Mouse (Mus musculus) kidney, embryonic 15.5 days (tissue): ENCODE results near the gene Fbxw10. TPM values are rescaled to one million over a fixed set of nuclear protein-coding genes. Genes with fewer than 3 reads are reported as not detected.

ENCODE experiments used
- ATAC-seq: fragments of 200-750 bp; cut with Nextera tagmentation; replicated peaks from 2 replicates; pipeline ENCODE4 v1.8.0; 2017; ENCODE audit warnings: moderate TSS enrichment; ENCODE audit not compliant: low FRiP score
- H3K27ac ChIP-seq: fragments of 300-500 bp; sonication (generic); 2 replicates; pipeline ENCODE4 v1.5.1; 2015; ENCODE audit warnings: mild to moderate bottlenecking, inconsistent platforms
- H3K27me3 ChIP-seq: fragments of 300-500 bp; sonication (generic); 2 replicates; pipeline ENCODE4 v1.6.1; 2015; ENCODE audit warnings: inconsistent platforms
- H3K36me3 ChIP-seq: fragments of 300-500 bp; sonication (generic); 2 replicates; pipeline ENCODE4 v1.6.1; 2015; ENCODE audit warnings: inconsistent platforms
- H3K4me1 ChIP-seq: fragments of 300-500 bp; sonication (generic); 2 replicates; pipeline ENCODE4 v1.6.1; 2015; ENCODE audit warnings: inconsistent platforms
- H3K4me2 ChIP-seq: fragments of 300-500 bp; sonication (generic); 2 replicates; pipeline ENCODE4 v1.6.1; 2015; ENCODE audit warnings: moderate library complexity, mild to moderate bottlenecking, inconsistent platforms
- H3K4me3 ChIP-seq: fragments of 300-500 bp; sonication (generic); replicated peaks from 2 replicates; pipeline ENCODE4 v1.5.1; 2015; ENCODE audit warnings: mild to moderate bottlenecking, inconsistent platforms
- H3K9ac ChIP-seq: fragments of 300-500 bp; sonication (generic); 2 replicates; pipeline ENCODE4 v1.6.1; 2015; ENCODE audit warnings: mild to moderate bottlenecking, inconsistent platforms
- H3K9me3 ChIP-seq: fragments of 300-500 bp; sonication (generic); replicated peaks from 2 replicates; pipeline ENCODE4 v1.6.1; 2016; ENCODE audit warnings: inconsistent platforms
- WGBS: fragments of 180-500 bp; shearing (Covaris S2); methylation state at CpG from one replicate; pipeline ENCODE4 v1.1.7; 2015; ENCODE audit warnings: mixed read lengths; 5-methylcytosine and 5-hydroxymethylcytosine counted together
- polyA plus RNA-seq: library from polyadenylated mRNA; unstranded; fragments of >200 nt; fragmentation: Nextera tagmentation; extraction: Ambion mirVana; gene quantifications from 2 replicates; pipeline ENCODE4 v1.2.1, GENCODE M21; 2015

The Fbxw10 gene
- polyA plus RNA-seq, 1 experiment from 2014 or later: 0.35 TPM

DNA sequence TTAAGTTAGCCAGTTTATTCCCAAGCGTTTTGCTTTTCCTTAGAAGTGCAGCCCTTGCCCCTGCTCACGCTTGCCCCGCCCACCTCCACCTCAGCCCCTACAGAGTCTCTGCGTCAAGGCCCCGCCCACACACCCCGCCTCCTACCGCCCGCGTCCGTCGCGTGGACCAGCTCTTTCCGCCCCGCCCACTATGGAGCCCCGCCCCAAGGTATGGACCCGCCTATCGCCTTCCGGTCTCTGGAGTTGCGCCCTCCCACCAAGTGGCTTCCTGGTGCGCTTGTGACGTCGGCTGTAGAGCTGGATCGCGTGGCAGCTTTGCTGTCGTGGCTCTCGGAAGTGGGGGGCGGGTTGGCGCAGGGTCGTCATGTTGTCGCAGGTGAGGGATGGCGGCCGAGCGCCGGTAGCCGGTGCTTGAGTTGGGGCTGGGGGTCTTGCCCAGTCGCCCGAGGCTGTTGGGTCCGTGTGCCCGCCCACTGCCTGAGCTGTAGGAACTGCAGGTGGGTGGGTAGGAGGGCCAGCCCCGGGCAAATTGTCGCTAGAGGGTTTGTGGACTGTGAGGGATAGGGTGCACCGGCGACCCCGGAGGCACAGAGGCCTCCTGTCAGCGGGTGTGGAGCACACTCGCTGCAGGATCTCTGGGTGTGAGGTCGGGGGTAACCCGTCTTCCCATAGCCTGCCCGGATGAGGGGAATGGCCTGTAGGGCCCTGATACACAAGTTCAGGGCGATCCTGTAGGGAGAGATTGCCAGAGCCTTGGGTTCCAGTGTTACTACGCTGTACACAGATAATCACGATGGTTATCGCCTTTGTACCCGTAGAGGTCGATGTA, 32.6 kb downstream of the Fbxw10 start, which contains the start of gene Tvp23b:
Gene Tvp23b, plus strand, starts transcription at position 236 of the 829 bp plus-strand sequence.
- H3K4me2 ChIP-seq: peak within 1 kb of the TSS; percentile 75
- ATAC-seq: peak; percentile 97
- no peaks in the 10 kb centered on the region for H3K9me3 ChIP-seq
- WGBS: 1% methylated on average over 55 of the region's 55 CpGs
- peaks cover 17% of the 10 kb centered on the region for H3K36me3 ChIP-seq
- peaks cover 3% of the 10 kb centered on the region; the same call in 1 of the 2 replicates for H3K4me1 ChIP-seq
- H3K27me3 ChIP-seq: no peaks in the 10 kb centered on the region
- H3K4me3 ChIP-seq: peak within 1 kb of the TSS; percentile 67
- H3K9ac ChIP-seq: peak within 1 kb of the TSS; percentile 79
- peak within 1 kb of the TSS; percentile 72 for H3K27ac ChIP-seq

DNA sequence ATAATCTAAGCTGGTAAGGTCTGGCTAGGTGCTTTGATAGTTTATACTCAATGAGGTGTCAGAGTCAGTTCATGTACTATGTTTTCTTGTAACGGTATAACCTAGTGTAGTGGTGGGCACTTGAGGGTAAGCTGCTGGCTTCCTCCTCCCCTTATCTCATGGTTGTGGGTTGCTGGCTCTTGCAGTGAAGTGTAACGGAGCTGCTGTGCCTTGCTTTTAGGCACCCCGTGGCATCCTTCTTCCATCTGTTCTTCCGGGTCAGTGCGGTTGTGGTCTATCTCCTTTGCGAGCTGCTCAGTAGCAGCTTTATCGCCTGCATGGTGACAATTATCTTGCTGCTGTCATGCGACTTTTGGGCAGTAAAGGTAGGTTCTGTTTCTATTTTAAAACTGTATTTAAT, 36.5 kb downstream of the Fbxw10 start:
- H3K9me3 ChIP-seq: no peaks in the 10 kb centered on the region
- 91% methylated on average over 8 of the region's 8 CpGs for WGBS
- no peak overlapping the region for H3K4me3 ChIP-seq
- no peak overlapping the region for H3K27ac ChIP-seq
- H3K36me3 ChIP-seq: peaks cover 54% of the 10 kb centered on the region
- no peak overlapping the region for H3K9ac ChIP-seq
- no peaks in the 10 kb centered on the region for H3K27me3 ChIP-seq
- ATAC-seq: no peak
- no peak overlapping the region for H3K4me2 ChIP-seq
- H3K4me1 ChIP-seq: peaks cover 3% of the 10 kb centered on the region; the same call in 1 of the 2 replicates

- Histone ChIP-seq H3K4me1 (peaks cover 1% of the 10 kb centered on the region; the same call in 1 of the 2 replicates), H3K9ac (no peak overlapping the region), H3K36me3 (peaks cover 72% of the 10 kb centered on the region), H3K4me3 (no peak overlapping the region), H3K4me2 (no peak overlapping the region), H3K27ac (peak overlapping the region; percentile 67), H3K9me3 (no peaks in the 10 kb centered on the region), H3K27me3 (no peaks in the 10 kb centered on the region)
- WGBS: 54% methylated on average over 5 of the region's 5 CpGs
- ATAC-seq: no peak
Measured at GRCm38 (mm10) chr11:62885323-62885722, 38.5 kb downstream of the Fbxw10 start.

DNA sequence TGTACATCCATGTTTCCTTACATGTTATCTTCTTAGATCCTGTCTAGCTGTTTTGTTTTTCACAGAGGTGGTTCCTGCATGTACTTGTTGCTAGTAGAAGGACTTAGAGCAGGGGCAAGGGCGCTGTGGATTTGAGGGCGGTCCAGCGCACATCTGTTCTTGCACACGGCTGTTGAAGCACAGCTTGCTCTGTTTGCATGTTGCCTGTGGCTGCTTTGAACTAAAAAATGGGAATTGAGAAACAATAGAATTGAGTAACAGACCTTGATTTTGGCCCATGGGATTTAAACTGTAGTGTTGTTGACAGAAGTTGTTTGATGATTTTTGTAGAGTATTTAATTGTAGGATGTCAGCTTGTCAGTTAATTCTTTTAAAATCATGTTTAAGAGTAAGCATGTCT, 43.9 kb downstream of the Fbxw10 start:
- no peak overlapping the region for H3K9ac ChIP-seq
- H3K36me3 ChIP-seq: peaks cover 80% of the 10 kb centered on the region

DNA sequence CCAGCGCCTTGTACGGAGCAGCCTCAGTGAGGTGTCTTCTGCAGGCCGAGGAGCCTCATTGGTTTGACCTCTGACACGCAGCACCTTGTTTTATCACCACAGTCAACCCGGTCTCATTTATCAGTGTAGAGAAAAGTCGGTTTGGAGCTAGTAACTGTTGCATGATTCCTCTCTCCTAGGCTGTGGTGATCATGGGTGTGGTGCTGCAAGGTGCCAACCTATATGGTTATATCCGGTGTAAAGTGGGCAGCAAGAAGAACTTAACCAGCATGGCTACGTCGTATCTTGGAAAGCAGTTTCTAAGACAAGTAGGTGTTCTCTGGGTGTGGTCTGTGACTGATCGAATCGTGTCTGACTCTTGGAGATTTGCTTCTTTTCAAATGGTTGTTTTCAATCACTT, 44.9 kb downstream of the Fbxw10 start:
- 88% methylated on average over 11 of the region's 11 CpGs for WGBS

More for the DNA sequence above, 43.9 kb downstream of the Fbxw10 start:
- no peak overlapping the region for H3K4me2 ChIP-seq
- H3K27me3 ChIP-seq: no peaks in the 10 kb centered on the region
- no peak overlapping the region for H3K27ac ChIP-seq
- WGBS: 90% methylated on average over 4 of the region's 4 CpGs
- H3K4me1 ChIP-seq: no peaks in the 10 kb centered on the region
- no peak for ATAC-seq
- H3K9me3 ChIP-seq: no peaks in the 10 kb centered on the region
- H3K4me3 ChIP-seq: no peak overlapping the region

GRCm38 (mm10) chr11:62901699-62902323, 54.9 kb downstream of the Fbxw10 start:
- Histone ChIP-seq H3K4me2 (no peak overlapping the region), H3K36me3 (peaks cover 4% of the 10 kb centered on the region; the same call in 1 of the 2 replicates), H3K27me3 (no peaks in the 10 kb centered on the region), H3K4me3 (no peak overlapping the region), H3K27ac (no peak overlapping the region), H3K9me3 (no peaks in the 10 kb centered on the region), H3K9ac (no peak overlapping the region), H3K4me1 (no peaks in the 10 kb centered on the region)
- 35% methylated on average over 12 of the region's 12 CpGs for whole genome bisulfite sequencing
- ATAC-seq: no peak

More for the DNA sequence above, 44.9 kb downstream of the Fbxw10 start:
- H3K9ac ChIP-seq: no peak overlapping the region
- no peaks in the 10 kb centered on the region for H3K27me3 ChIP-seq
- no peaks in the 10 kb centered on the region for H3K9me3 ChIP-seq
- H3K4me1 ChIP-seq: no peaks in the 10 kb centered on the region
- no peak overlapping the region for H3K27ac ChIP-seq
- no peak overlapping the region for H3K4me3 ChIP-seq
- no peak overlapping the region for H3K4me2 ChIP-seq
- H3K36me3 ChIP-seq: peaks cover 77% of the 10 kb centered on the region
- ATAC-seq: no peak

- H3K4me1 ChIP-seq: no peaks in the 10 kb centered on the region
- 74% methylated on average over 6 of the region's 6 CpGs for WGBS
- no peak for ATAC-seq
- no peak overlapping the region for H3K9ac ChIP-seq
- H3K9me3 ChIP-seq: no peaks in the 10 kb centered on the region
- H3K36me3 ChIP-seq: no peaks in the 10 kb centered on the region
- no peaks in the 10 kb centered on the region for H3K27me3 ChIP-seq
- no peak overlapping the region for H3K4me3 ChIP-seq
- no peak overlapping the region for H3K4me2 ChIP-seq
- no peak overlapping the region for H3K27ac ChIP-seq
Measured at GRCm38 (mm10) chr11:62903871-62904495, 57.1 kb downstream of the Fbxw10 start.

GRCm38 (mm10) chr11:62909720-62910306, 62.9 kb downstream of the Fbxw10 start:
- ATAC-seq: no peak
- Histone ChIP-seq H3K9me3 (no peaks in the 10 kb centered on the region), H3K4me3 (no peak overlapping the region), H3K27ac (no peak overlapping the region), H3K36me3 (no peaks in the 10 kb centered on the region), H3K4me1 (0 out of 2 replicates have a peak, but pooled peaks cover 6% of the 10 kb centered on the region), H3K9ac (no peak overlapping the region), H3K27me3 (no peaks in the 10 kb centered on the region), H3K4me2 (no peak overlapping the region)
- WGBS: 71% methylated on average over 3 of the region's 3 CpGs

DNA sequence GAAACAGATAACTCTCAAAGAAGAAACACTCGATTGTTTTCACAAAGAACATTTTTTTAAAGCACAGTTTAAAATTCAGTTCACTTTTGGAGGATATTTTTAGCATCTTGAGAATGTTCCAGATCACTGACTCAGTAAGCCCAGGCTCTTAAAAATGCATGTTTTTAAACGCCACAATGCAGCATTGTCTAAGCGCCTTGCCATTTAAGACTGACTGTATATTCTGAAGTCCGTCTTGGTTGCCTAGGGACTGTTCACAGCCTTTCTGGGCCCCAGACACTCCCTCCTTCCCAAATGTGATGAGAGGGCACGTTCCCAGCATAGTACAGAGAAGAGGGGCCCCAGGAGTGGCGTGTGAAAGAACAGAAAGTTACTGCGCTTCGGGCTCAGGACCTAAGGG, 64.5 kb downstream of the Fbxw10 start:
- Histone ChIP-seq H3K36me3 (no peaks in the 10 kb centered on the region), H3K4me3 (no peak overlapping the region), H3K9me3 (no peaks in the 10 kb centered on the region), H3K27me3 (no peaks in the 10 kb centered on the region), H3K4me2 (no peak overlapping the region), H3K9ac (no peak overlapping the region), H3K27ac (0 out of 2 replicates have a peak overlapping the region, but pooled peaks have one; percentile 33), H3K4me1 (0 out of 2 replicates have a peak, but pooled peaks cover 6% of the 10 kb centered on the region)
- no peak for ATAC-seq
- 50% methylated on average over 8 of the region's 8 CpGs for WGBS

DNA sequence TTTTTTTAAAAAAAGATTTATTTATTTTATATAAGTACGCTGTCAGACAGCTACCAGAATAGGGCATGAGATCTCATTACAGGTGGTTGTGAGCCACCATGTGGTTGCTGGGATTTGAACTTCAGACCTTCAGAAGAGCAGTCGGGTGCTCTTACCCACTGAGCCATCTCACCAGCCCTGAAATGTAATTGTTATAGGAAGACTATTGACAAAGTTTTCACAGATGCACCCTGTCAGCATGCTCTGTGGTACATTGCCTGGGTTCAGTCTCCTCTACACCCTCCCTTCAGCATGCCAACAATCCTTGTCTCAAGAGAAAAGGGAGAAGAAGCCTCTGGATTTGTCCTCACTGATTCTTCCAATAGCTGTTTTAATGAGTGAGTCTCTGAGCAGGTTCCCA, 66.3 kb downstream of the Fbxw10 start:
- ATAC-seq: no peak
- Histone ChIP-seq H3K4me2 (no peak overlapping the region), H3K9me3 (no peaks in the 10 kb centered on the region), H3K9ac (no peak overlapping the region), H3K27me3 (no peaks in the 10 kb centered on the region), H3K4me3 (no peak overlapping the region), H3K36me3 (no peaks in the 10 kb centered on the region), H3K27ac (no peak overlapping the region), H3K4me1 (0 out of 2 replicates have a peak, but pooled peaks cover 6% of the 10 kb centered on the region)
- 89% methylated on average over 2 of the region's 2 CpGs for WGBS

DNA sequence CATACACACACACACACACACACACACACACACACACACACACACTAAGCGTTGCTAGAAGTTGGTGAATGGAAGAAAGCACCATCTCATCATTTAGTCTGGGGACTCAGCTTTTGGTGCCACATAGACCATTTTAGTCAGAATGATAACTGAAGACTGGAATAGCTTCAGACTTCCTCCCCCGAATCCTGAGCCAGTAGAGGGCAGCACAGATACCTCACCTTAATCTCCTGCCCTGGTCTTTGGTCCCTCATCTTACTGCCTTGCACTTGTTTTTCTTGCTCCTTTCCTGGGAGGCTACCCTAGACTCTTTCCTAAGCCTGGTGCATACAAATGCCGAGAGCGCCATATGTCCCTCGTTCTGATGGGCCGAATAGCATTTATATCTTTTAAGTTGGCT, 67.7 kb downstream of the Fbxw10 start:
- H3K27me3 ChIP-seq: no peaks in the 10 kb centered on the region
- H3K27ac ChIP-seq: no peak overlapping the region
- no peak overlapping the region for H3K9ac ChIP-seq
- no peak overlapping the region for H3K4me3 ChIP-seq
- H3K36me3 ChIP-seq: no peaks in the 10 kb centered on the region
- no peaks in the 10 kb centered on the region for H3K9me3 ChIP-seq
- no peak overlapping the region for H3K4me2 ChIP-seq
- ATAC-seq: no peak
- 54% methylated on average over 6 of the region's 6 CpGs for WGBS
- H3K4me1 ChIP-seq: 0 out of 2 replicates have a peak, but pooled peaks cover 6% of the 10 kb centered on the region
